Mouse (Mus musculus) forebrain, embryonic 12.5 days (tissue): Measurements from ENCODE around the gene Hapln4. TPM values are rescaled to one million over a fixed set of nuclear protein-coding genes. Genes with fewer than 3 reads are reported as not detected.

Source experiments
- ATAC-seq: fragments of 200-750 bp; cut with Nextera tagmentation; 2 replicates; pipeline ENCODE4 v1.8.0; 2017; ENCODE audit warnings: moderate TSS enrichment; ENCODE audit not compliant: low FRiP score
- H3K27ac ChIP-seq: fragments of 300-500 bp; sonication (generic); 2 replicates; pipeline ENCODE4 v1.5.1; 2016; ENCODE audit warnings: mild to moderate bottlenecking
- H3K27me3 ChIP-seq: fragments of 300-500 bp; sonication (generic); 2 replicates; pipeline ENCODE4 v1.6.1; 2016; ENCODE audit warnings: mild to moderate bottlenecking
- H3K36me3 ChIP-seq: fragments of 300-500 bp; sonication (generic); replicated peaks from 2 replicates; pipeline ENCODE4 v1.6.1; 2016; ENCODE audit warnings: mild to moderate bottlenecking
- H3K4me1 ChIP-seq: fragments of 300-500 bp; sonication (generic); 2 replicates; pipeline ENCODE4 v1.6.1; 2016
- H3K4me2 ChIP-seq: fragments of 300-500 bp; sonication (generic); 2 replicates; pipeline ENCODE4 v1.6.1; 2016; ENCODE audit warnings: mild to moderate bottlenecking, moderate library complexity
- H3K4me3 ChIP-seq: fragments of 300-500 bp; sonication (generic); replicated peaks from 2 replicates; pipeline ENCODE4 v1.5.1; 2016; ENCODE audit warnings: mild to moderate bottlenecking
- H3K9ac ChIP-seq: fragments of 300-500 bp; sonication (generic); 2 replicates; pipeline ENCODE4 v1.6.1; 2016; ENCODE audit warnings: mild to moderate bottlenecking
- H3K9me3 ChIP-seq: fragments of 300-500 bp; sonication (generic); 2 replicates; pipeline ENCODE4 v1.6.1; 2016
- WGBS: fragments of 180-500 bp; shearing (Covaris S2); methylation state at CpG from one replicate; pipeline ENCODE4 v1.1.7; 2016; 5-methylcytosine and 5-hydroxymethylcytosine counted together
- polyA plus RNA-seq: library from polyadenylated mRNA; unstranded; fragments of >200 nt; fragmentation: Nextera tagmentation; extraction: Ambion mirVana; gene quantifications from 2 replicates; pipeline ENCODE4 v1.2.1, GENCODE M21; 2016

The Hapln4 gene
- polyA plus RNA-seq, 1 experiment from 2014 or later = 0.19 TPM

DNA sequence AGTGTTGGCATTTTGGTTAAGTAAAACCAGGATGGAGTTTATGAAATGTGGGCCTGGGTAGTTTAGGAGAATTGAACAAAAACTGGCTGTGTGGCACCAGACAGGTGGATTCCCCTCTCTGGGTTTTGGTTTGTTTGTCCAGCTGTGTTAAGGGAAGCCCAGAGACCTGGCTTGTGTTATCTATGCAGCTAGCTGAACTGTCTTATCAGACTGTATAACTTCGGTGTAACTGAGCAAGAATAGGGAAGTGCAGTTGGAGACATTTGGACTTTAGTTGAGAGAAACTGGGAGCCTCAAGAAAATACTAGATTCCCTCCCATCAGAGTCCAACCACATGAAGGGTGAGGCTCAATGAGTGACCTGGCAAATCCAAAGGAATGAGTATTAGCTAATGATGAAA is 9.6 kb upstream of the Hapln4 start:
- Histone ChIP-seq H3K36me3 (peaks cover 38% of the 10 kb centered on the region), H3K4me3 (no peak overlapping the region), H3K9ac (no peak overlapping the region), H3K4me2 (no peak overlapping the region), H3K9me3 (no peaks in the 10 kb centered on the region), H3K4me1 (0 out of 2 replicates have a peak, but pooled peaks cover 7% of the 10 kb centered on the region), H3K27me3 (peaks cover 12% of the 10 kb centered on the region), H3K27ac (no peak overlapping the region)
- WGBS = 90% methylated on average over 1 of the region's 1 CpGs
- no peak for ATAC-seq

DNA sequence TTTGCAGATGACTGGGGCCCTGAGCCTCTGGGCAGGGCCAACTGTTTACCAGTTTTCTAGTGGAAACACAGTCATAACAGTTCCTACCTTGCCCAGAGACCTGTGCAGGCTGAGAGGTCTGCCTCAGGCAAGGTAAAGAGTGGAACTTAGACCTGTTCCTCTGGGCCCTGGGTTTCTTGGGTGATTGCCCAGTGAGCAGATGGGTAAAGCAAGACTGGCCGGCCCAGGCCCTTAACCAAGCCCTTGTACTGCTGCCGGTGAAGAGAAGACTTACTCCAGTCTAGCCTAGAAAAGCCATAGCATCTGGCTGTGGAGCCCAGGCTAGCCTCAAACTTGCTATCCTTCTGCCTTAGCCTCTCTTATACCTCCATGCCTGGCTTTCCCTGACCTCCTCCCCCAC is 1.3 kb upstream of the Hapln4 start:
- H3K27me3 ChIP-seq = peaks cover 57% of the 10 kb centered on the region
- ATAC-seq = no peak
- H3K4me3 ChIP-seq = no peak overlapping the region
- H3K9ac ChIP-seq = no peak overlapping the region
- peaks cover 22% of the 10 kb centered on the region for H3K4me1 ChIP-seq
- no peak overlapping the region for H3K27ac ChIP-seq
- WGBS = 94% methylated on average over 2 of the region's 2 CpGs
- H3K36me3 ChIP-seq = no peaks in the 10 kb centered on the region; the same call in 1 of the 2 replicates
- no peak overlapping the region for H3K4me2 ChIP-seq
- no peaks in the 10 kb centered on the region for H3K9me3 ChIP-seq

DNA sequence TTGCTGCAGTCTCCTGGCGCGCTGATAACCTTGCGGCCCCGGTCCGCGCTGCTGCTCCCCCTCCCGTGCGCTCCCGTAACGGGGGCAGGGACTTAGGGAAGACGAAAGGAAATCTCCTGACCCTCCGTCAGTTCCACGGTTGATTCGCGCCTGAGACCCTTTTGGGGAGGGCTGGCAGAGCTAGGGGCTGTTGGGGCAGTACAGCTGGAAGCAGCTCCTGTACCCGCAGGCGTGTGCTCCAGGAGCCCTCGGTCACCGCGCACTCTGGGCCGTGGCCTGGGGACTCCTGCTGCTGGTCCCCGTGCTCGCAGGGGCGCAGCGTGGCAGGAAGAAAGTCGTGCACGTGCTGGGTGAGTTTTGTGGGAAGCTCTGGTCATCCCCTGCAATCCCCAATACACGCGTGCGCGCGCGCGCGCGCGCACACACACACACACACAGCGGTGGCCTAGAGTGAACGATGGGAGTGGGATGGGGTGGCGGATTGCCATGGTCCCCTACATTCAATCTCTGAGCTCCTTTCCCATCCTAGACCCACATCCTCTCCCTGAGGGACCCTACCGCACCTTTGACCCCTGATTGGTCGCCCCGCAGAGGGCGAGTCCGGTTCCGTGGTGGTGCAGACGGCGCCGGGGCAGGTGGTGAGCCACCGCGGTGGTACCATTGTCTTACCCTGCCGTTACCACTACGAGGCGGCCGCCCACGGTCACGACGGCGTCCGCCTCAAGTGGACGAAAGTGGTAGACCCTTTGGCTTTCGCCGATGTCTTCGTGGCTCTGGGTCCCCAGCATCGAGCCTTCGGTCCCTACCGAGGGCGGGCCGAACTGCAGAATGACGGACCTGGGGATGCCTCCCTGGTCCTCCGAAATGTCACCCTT is 1.2 kb downstream of the Hapln4 start:
- WGBS = under 1% methylated on average over 71 of the region's 71 CpGs

GRCm38 (mm10) chr8:70086151-70086550 is 2.9 kb downstream of the Hapln4 start:
- ATAC-seq = no peak
- Histone ChIP-seq H3K27ac (no peak overlapping the region), H3K9ac (no peak overlapping the region), H3K9me3 (no peaks in the 10 kb centered on the region), H3K4me2 (no peak overlapping the region), H3K4me3 (no peak overlapping the region), H3K4me1 (peaks cover 45% of the 10 kb centered on the region), H3K36me3 (no peaks in the 10 kb centered on the region), H3K27me3 (peaks cover 96% of the 10 kb centered on the region)
- 36% methylated on average over 1 of the region's 1 CpGs for WGBS

More for the DNA sequence above, 1.2 kb downstream of the Hapln4 start:
- Histone ChIP-seq H3K9me3 (no peaks in the 10 kb centered on the region), H3K27me3 (peaks cover 81% of the 10 kb centered on the region), H3K36me3 (no peaks in the 10 kb centered on the region), H3K4me1 (peaks cover 39% of the 10 kb centered on the region), H3K9ac (peak overlapping the region; percentile 21; the same call in 1 of the 2 replicates), H3K4me2 (peak overlapping the region; percentile 69), H3K27ac (no peak overlapping the region), H3K4me3 (peak overlapping the region; percentile 40)
- ATAC-seq = no peak

GRCm38 (mm10) chr8:70087237-70087636 is 4.0 kb downstream of the Hapln4 start:
- Histone ChIP-seq H3K4me1 (peaks cover 45% of the 10 kb centered on the region), H3K9ac (no peak overlapping the region), H3K36me3 (no peaks in the 10 kb centered on the region), H3K27me3 (peaks cover 87% of the 10 kb centered on the region), H3K9me3 (no peaks in the 10 kb centered on the region), H3K4me3 (peak overlapping the region; percentile 44; the same call in 1 of the 2 replicates), H3K4me2 (no peak overlapping the region), H3K27ac (no peak overlapping the region)
- peak; percentile 5; the same call in 1 of the 2 replicates for ATAC-seq
- WGBS = 7% methylated on average over 7 of the region's 7 CpGs

DNA sequence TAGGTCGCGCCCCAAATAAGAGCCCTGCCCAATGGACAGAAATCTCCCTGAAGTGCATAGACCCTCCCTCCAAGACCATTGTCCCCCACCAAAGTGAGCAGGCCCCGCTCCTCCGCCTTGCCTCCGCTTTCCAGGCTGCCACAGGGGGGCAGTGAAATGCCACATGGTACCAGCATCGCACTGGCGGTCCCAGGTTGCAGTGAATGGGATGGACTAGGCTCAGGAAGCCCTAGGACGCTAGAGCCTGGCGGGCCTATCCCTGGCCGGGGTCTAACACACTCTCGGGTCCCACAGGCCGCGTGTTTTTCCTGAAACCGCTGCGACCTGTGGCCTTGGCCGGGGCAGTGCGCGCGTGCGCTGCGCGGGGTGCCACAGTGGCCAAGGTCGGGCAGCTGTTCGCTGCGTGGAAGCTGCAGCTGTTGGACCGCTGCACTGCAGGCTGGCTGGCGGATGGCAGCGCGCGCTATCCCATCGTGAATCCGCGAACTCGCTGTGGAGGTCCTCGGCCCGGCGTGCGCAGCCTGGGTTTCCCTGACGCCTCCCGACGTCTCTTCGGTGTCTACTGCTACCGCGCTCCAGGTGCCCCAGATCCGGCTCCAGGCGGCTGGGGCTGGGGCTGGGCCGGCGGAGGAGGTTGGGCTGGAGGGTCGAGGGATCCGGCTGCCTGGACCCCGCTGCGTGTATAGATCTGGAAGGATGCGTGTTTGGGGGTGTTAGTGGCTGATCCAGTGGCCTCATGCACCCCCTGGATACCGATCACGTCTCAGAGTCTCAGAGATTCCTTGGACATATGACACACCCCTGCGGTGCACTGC is 4.8 kb downstream of the Hapln4 start:
- Histone ChIP-seq H3K9me3 (no peaks in the 10 kb centered on the region), H3K27me3 (peaks cover 80% of the 10 kb centered on the region), H3K4me3 (peak overlapping the region; percentile 44), H3K4me2 (peak overlapping the region; percentile 85), H3K4me1 (peaks cover 45% of the 10 kb centered on the region), H3K27ac (no peak overlapping the region), H3K9ac (peak overlapping the region; percentile 56), H3K36me3 (no peaks in the 10 kb centered on the region)
- ATAC-seq = peak; percentile 81
- 2% methylated on average over 56 of the region's 56 CpGs for WGBS

DNA sequence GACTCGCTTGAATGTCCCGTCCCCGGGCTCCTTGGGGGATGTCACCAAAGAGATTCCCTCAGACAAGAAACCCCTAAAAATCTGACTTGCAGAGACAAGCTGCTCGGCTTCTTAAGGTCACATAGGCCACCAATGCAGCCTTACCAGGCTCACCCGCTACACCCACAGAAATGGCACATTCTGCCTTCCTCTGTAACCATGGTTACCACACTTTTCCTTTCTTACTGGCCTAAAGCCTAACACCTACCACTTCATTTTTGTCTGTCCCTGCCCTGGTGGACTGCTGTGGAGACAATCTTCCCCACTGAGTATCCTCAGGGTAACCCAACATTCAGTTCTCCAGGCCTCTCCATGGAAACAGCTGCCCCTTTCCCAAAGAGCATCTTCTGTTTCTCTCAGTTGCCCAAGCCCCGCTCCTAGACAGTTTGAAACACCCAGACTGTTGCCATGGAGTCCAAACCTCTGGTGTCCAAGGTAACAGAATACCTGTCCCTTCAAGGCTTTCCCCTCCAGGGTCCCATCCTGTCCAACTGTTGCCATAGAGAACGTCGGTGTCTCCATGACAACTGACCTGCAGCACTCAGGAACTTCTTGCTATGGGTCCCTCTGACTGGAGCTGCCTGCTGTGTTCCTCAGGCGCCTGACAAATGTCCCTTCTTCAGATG is 6.2 kb downstream of the Hapln4 start:
- Histone ChIP-seq H3K4me1 (peaks cover 32% of the 10 kb centered on the region), H3K27me3 (peaks cover 69% of the 10 kb centered on the region), H3K36me3 (peaks cover 6% of the 10 kb centered on the region), H3K27ac (no peak overlapping the region), H3K4me3 (no peak overlapping the region), H3K9ac (no peak overlapping the region), H3K9me3 (no peaks in the 10 kb centered on the region), H3K4me2 (no peak overlapping the region)
- 57% methylated on average over 9 of the region's 9 CpGs for WGBS
- ATAC-seq = no peak; the same call in 1 of the 2 replicates

- peaks cover 36% of the 10 kb centered on the region for H3K27me3 ChIP-seq
- H3K4me1 ChIP-seq = peaks cover 18% of the 10 kb centered on the region
- WGBS = 62% methylated on average over 8 of the region's 8 CpGs
- no peak overlapping the region for H3K27ac ChIP-seq
- H3K36me3 ChIP-seq = peaks cover 38% of the 10 kb centered on the region
- H3K4me3 ChIP-seq = no peak overlapping the region
- ATAC-seq = no peak
- H3K9ac ChIP-seq = no peak overlapping the region
- H3K4me2 ChIP-seq = no peak overlapping the region
- peaks cover 3% of the 10 kb centered on the region for H3K9me3 ChIP-seq
Measured at GRCm38 (mm10) chr8:70092786-70093185, 9.5 kb downstream of the Hapln4 start.

DNA sequence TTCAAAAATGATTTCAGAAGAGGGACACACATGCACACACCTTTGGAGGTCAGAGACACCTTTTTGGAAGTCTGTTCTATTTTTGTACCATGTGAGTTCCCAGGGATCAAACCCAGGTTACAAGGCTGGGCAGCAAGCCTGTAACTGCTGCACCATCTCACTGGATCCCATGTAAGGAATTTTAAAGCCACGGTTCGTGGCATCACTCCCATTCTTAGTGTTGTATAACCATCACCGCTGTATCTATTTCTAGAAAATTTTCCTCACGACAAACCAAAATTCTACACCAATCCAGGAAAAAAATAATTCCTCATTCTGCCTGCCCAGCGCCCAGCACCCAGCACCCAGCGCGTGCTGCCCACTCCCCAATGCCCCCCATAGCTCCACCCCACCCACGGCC is 16.0 kb downstream of the Hapln4 start:
- Histone ChIP-seq H3K4me3 (no peak overlapping the region), H3K4me1 (no peaks in the 10 kb centered on the region), H3K36me3 (peaks cover 95% of the 10 kb centered on the region), H3K9me3 (peaks cover 6% of the 10 kb centered on the region), H3K9ac (no peak overlapping the region), H3K27me3 (no peaks in the 10 kb centered on the region; the same call in 1 of the 2 replicates), H3K27ac (no peak overlapping the region), H3K4me2 (no peak overlapping the region)
- 83% methylated on average over 8 of the region's 8 CpGs for WGBS
- no peak for ATAC-seq

GRCm38 (mm10) chr8:70100241-70100640 is 17.0 kb downstream of the Hapln4 start:
- peaks cover 90% of the 10 kb centered on the region for H3K36me3 ChIP-seq
- H3K27me3 ChIP-seq = no peaks in the 10 kb centered on the region
- H3K4me3 ChIP-seq = no peak overlapping the region
- ATAC-seq = no peak
- H3K4me2 ChIP-seq = no peak overlapping the region
- no peaks in the 10 kb centered on the region; the same call in 1 of the 2 replicates for H3K4me1 ChIP-seq
- peaks cover 6% of the 10 kb centered on the region for H3K9me3 ChIP-seq
- WGBS = 90% methylated on average over 8 of the region's 8 CpGs
- no peak overlapping the region for H3K27ac ChIP-seq
- no peak overlapping the region for H3K9ac ChIP-seq

DNA sequence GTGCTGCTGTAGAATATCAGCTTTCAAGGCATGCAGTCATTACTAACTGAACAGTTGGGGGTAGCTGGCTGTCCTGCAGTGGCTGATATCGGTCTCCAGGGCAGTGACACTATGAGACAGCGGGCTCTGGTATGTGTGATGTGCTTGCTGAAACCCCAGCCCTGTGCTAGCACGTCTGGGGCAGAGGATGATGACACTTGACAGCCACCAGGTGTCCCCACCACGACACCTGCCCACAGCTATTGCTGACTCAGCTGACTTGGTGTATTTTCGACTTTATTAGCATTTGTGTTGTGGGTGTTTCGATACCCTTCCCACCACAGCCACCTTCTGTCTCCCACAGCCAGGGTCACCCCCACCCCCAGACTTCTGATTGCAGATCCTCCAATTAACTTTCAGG is 21.2 kb downstream of the Hapln4 start:
- 28% methylated on average over 6 of the region's 6 CpGs for whole genome bisulfite sequencing
- peak; percentile 37; the same call in 1 of the 2 replicates for ATAC-seq
- H3K27ac ChIP-seq = no peak overlapping the region

DNA sequence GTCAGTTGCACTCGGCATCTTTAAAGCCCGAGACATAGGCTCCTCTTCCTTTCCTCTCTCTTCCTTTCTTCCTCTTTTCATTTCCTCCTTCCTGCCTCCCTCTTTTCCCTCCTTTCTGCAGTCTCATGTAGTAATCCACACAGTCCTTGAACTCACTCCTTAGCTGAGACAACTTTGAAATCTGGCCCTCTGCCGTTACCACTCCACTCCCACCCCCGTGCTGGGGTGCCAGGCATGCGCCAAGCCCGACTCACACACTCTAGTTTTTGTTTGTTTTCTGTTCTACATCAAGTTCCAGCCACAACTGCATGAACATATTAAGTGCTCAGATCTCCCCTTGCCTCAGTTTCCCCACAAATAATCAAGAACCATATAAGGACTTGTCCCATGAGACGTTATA is 21.7 kb downstream of the Hapln4 start:
- Histone ChIP-seq H3K9ac (0 out of 2 replicates have a peak overlapping the region, but pooled peaks have one; percentile 4), H3K36me3 (peaks cover 85% of the 10 kb centered on the region), H3K27ac (no peak overlapping the region), H3K9me3 (no peaks in the 10 kb centered on the region), H3K4me3 (no peak overlapping the region), H3K4me1 (no peaks in the 10 kb centered on the region; the same call in 1 of the 2 replicates), H3K4me2 (no peak overlapping the region), H3K27me3 (peaks cover 5% of the 10 kb centered on the region; the same call in 1 of the 2 replicates)
- ATAC-seq = no peak
- 87% methylated on average over 7 of the region's 7 CpGs for WGBS

More for the DNA sequence above, 21.2 kb downstream of the Hapln4 start:
- H3K4me1 ChIP-seq = no peaks in the 10 kb centered on the region; the same call in 1 of the 2 replicates
- no peak overlapping the region for H3K9ac ChIP-seq
- 0 out of 2 replicates have a peak, but pooled peaks cover 4% of the 10 kb centered on the region for H3K27me3 ChIP-seq
- no peaks in the 10 kb centered on the region for H3K9me3 ChIP-seq
- no peak overlapping the region for H3K4me3 ChIP-seq
- peaks cover 85% of the 10 kb centered on the region for H3K36me3 ChIP-seq
- H3K4me2 ChIP-seq = no peak overlapping the region
